Mouse (Mus musculus): ENCODE measurements around the gene Socs7. TPM values are rescaled to one million over a fixed set of nuclear protein-coding genes. Genes with fewer than 3 reads are reported as not detected.

Gene Socs7
- polyA plus RNA-seq (2015; fragmentation: Illumina TruSeq; extraction: RNeasy Lipid Tissue Mini Kit (QIAGEN cat#74804); ENCODE audit: insufficient read depth, low read depth, low replicate concordance): 3.5 TPM

DNA sequence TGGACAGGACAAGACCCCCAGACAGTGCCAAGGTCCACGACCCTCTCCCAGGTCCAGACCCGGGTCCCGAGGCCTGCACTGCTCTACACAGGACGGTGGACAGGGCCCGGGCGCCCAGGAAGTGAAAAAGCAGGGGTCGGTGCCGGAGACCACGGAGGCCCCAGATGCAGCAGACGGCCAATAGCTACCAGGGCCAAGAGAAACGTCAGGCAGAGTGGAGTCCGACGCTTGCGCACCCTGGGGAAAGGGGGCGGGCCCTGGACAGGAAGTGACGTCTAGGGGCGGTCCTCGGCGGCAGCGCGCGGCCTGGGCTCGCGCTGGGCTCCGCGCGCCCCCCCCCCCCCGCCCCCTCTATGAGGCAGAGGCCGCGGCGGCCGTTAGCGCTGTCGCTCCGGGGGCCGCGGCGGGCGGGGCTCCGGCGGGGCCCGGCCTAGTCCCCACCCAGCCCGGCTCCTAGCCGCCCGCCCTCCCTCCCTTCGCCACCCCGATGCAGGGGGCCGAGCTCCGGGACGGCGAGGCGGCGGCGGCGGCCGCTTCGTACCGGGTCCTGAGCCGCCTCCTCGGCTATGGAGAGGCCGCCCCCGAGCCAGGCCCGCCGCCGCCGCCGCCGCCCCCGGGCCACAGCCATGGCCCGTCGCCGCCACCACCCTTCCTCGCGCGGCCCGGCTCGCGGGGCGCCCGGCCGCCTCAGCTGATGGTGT, at the start of gene Socs7:
Gene Socs7, plus strand, starts transcription at position 604 of the 701 bp plus-strand sequence.

DNA sequence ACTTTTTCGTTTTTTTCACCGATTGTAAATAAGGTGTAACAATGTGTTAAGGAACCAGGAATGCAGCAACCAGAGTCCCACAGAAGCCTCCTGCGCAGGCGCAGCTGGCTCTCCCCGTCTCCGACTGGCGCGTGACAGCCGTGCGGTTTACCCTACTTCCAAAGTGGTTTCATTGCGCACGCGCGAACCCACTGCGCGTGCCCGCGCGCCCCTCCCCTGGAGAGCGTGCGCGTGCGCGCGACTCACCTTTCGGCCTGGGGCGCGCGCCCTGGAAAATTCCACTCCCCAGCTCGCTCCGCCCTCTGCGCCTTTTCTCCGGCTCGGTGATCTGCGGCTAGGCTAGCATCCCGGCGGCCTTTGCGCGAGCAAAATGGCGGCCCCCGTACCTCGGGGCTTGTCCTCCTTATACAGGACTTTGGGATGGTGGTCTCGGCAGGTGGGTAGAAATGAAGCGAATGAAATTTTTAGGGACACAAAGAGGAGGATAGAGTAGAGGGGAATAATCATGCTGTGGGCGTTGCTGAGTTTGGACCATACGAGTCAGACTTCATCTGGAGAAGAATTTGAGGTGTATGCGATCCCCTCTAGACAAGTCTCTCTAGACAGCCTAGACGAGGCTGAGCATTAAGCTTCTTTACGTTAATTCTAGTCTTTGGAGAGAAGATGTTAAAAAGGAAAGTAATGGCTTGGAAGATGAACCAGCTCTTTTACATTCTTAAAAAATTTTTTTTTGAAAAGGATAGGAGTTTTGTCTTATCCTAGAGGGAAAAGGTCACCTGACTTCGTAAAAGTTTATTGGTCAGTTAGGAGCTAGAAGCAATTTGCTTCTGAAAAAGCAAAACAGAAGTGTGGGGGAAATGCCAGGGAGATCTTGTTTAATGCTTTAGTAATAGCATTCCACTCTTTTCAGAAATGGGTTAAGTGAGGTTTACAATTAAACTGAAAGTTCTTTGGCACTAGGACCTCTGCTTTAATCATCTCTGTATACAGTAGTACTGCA, 46.5 kb upstream of the Socs7 start, which contains the start of gene Mrpl45:
Gene Mrpl45, plus strand, starts transcription at position 213 of the 1,000 bp plus-strand sequence.

DNA sequence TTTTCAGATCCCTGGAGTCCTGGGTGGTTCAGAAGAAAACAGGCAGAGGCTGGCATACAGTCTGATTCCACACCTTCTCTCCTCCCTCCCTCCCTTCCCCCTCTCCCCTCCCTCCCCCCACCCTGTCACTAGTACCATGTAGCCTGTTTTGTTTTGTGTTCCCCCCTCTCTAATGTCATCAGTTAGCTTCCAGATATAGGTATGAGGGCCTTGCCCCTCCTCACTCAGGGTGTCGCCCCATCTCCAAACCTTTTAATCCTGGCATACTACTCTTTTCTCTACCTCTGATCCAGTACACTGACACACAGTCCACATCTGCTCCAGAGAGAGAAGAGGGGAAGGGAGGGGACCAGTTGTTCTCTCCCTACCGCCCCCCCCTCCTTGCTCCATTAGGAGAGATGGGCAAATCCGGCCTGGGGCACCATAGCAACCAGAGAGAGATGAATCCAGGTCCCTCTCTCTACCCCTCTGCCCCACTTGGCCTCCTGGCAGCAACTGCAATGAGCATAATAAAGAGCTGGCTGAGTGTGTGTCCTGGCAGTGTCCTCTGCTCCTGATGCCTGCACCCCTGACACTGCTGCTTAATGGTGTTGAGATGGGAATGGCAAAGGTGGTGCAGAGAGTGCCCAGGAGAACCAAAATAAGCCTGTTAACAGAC, 10.2 kb upstream of the Socs7 start, which contains the start of gene Gpr179:
Gene Gpr179, minus strand, starts transcription at position 51 of the 658 bp plus-strand sequence.

DNA sequence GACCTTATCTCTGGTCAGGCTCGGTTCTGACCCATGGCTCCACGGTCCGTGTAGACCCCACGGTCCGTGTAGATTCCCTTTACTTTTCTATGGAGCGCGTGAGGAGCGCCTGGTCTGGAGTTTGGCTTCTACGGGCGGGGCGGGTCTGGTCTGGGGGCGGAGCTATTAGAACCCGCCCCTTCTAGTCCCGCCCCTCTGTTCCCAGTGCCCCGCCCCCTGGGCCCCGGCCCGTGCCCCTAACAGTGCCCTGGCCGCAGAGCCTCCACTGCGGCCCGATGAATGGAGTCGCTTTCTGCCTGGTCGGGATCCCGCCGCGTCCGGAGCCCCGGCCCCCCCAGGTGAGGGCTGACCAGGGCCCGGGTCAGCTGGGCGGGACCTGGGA, 53.0 kb downstream of the Socs7 start, which contains the start of gene Arhgap23:
Gene Arhgap23, plus strand, starts transcription at position 204 of the 382 bp plus-strand sequence.

Other genes with a start within 250 kb of the Socs7 start
- gene Tbx21, start 247.2 kb upstream of the Socs7 start, polyA plus RNA-seq (2015; fragmentation: Illumina TruSeq; extraction: RNeasy Lipid Tissue Mini Kit (QIAGEN cat#74804); ENCODE audit: insufficient read depth, low read depth, low replicate concordance): not detected
- gene Tbkbp1, start 211.1 kb upstream of the Socs7 start, polyA plus RNA-seq (2015; fragmentation: Illumina TruSeq; extraction: RNeasy Lipid Tissue Mini Kit (QIAGEN cat#74804); ENCODE audit: insufficient read depth, low read depth, low replicate concordance): 5.3 TPM
- gene Kpnb1, start 174.7 kb upstream of the Socs7 start, polyA plus RNA-seq (2015; fragmentation: Illumina TruSeq; extraction: RNeasy Lipid Tissue Mini Kit (QIAGEN cat#74804); ENCODE audit: insufficient read depth, low read depth, low replicate concordance): 19.5 TPM
- gene Npepps, start 81.9 kb upstream of the Socs7 start, polyA plus RNA-seq (2015; fragmentation: Illumina TruSeq; extraction: RNeasy Lipid Tissue Mini Kit (QIAGEN cat#74804); ENCODE audit: insufficient read depth, low read depth, low replicate concordance): 14.6 TPM
- gene Mrpl45, start 46.8 kb upstream of the Socs7 start, polyA plus RNA-seq (2015; fragmentation: Illumina TruSeq; extraction: RNeasy Lipid Tissue Mini Kit (QIAGEN cat#74804); ENCODE audit: insufficient read depth, low read depth, low replicate concordance): 3.5 TPM
- 0.30 TPM for gene Gpr179, start 10.5 kb upstream of the Socs7 start, polyA plus RNA-seq (2015; fragmentation: Illumina TruSeq; extraction: RNeasy Lipid Tissue Mini Kit (QIAGEN cat#74804); ENCODE audit: insufficient read depth, low read depth, low replicate concordance)
- gene Arhgap23, start 53.0 kb downstream of the Socs7 start, polyA plus RNA-seq (2015; fragmentation: Illumina TruSeq; extraction: RNeasy Lipid Tissue Mini Kit (QIAGEN cat#74804); ENCODE audit: insufficient read depth, low read depth, low replicate concordance): 6.1 TPM
- gene 4933428G20Rik, start 137.8 kb downstream of the Socs7 start, polyA plus RNA-seq (2015; fragmentation: Illumina TruSeq; extraction: RNeasy Lipid Tissue Mini Kit (QIAGEN cat#74804); ENCODE audit: insufficient read depth, low read depth, low replicate concordance): not detected
- gene Srcin1, start 213.6 kb downstream of the Socs7 start, polyA plus RNA-seq (2015; fragmentation: Illumina TruSeq; extraction: RNeasy Lipid Tissue Mini Kit (QIAGEN cat#74804); ENCODE audit: insufficient read depth, low read depth, low replicate concordance): 0.39 TPM

Measured in pancreas, adult 10 weeks (tissue).